Mouse (Mus musculus) midbrain, embryonic 11.5 days (tissue): ENCODE measurements around the gene Thoc7. TPM values are rescaled to one million over a fixed set of nuclear protein-coding genes. Genes with fewer than 3 reads are reported as not detected.

ENCODE experiments used
- ATAC-seq: fragments of 200-750 bp; cut with Nextera tagmentation; 2 replicates; pipeline ENCODE4 v1.8.0; 2017; ENCODE audit warnings: moderate TSS enrichment, moderate library complexity; ENCODE audit not compliant: low FRiP score
- DNase-seq: peaks from one replicate; pipeline ENCODE4 v3.0.0; 2015; ENCODE audit warnings: low spot score; ENCODE audit errors: missing footprints
- H3K27ac ChIP-seq: fragments of 300-500 bp; sonication (generic); 2 replicates; pipeline ENCODE4 v1.5.1; 2014; ENCODE audit warnings: low read depth, low read length
- H3K27me3 ChIP-seq: fragments of 300-500 bp; sonication (generic); 2 replicates; pipeline ENCODE4 v1.6.1; 2014; ENCODE audit warnings: mild to moderate bottlenecking, low read length, moderate library complexity, mixed read lengths; ENCODE audit not compliant: control insufficient read depth, insufficient read depth
- H3K36me3 ChIP-seq: fragments of 300-500 bp; sonication (generic); 2 replicates; pipeline ENCODE4 v1.6.1; 2014; ENCODE audit warnings: mild to moderate bottlenecking, low read length, moderate library complexity, mixed read lengths; ENCODE audit not compliant: control insufficient read depth, insufficient read depth
- H3K4me1 ChIP-seq: fragments of 300-500 bp; sonication (generic); 2 replicates; pipeline ENCODE4 v1.6.1; 2014; ENCODE audit warnings: low read length; ENCODE audit not compliant: control insufficient read depth, insufficient read depth
- H3K4me2 ChIP-seq: fragments of 300-500 bp; sonication (generic); 2 replicates; pipeline ENCODE4 v1.6.1; 2014; ENCODE audit warnings: mild to moderate bottlenecking, moderate library complexity
- H3K4me3 ChIP-seq: fragments of 300-500 bp; sonication (generic); 2 replicates; pipeline ENCODE4 v1.5.1; 2014; ENCODE audit warnings: low read depth, low read length
- H3K9ac ChIP-seq: fragments of 300-500 bp; sonication (generic); 2 replicates; pipeline ENCODE4 v1.6.1; 2014; ENCODE audit warnings: low read length
- H3K9me3 ChIP-seq: fragments of 300-500 bp; sonication (generic); 2 replicates; pipeline ENCODE4 v1.6.1; 2016; ENCODE audit warnings: low read length; ENCODE audit not compliant: control insufficient read depth
- WGBS: fragments of 180-500 bp; shearing (Covaris S2); extraction: QIAGEN DNeasy Blood & Tissue Kit; methylation state at CpG from one replicate; pipeline ENCODE4 v1.1.7; 2014; 5-methylcytosine and 5-hydroxymethylcytosine counted together
- polyA plus RNA-seq: library from polyadenylated mRNA; unstranded; fragments of >200 nt; fragmentation: Nextera tagmentation; extraction: Ambion mirVana; gene quantifications from 2 replicates; pipeline ENCODE4 v1.2.1, GENCODE M21; 2014

Thoc7 gene
- polyA plus RNA-seq, 1 experiment from 2014 or later, result 268 TPM

GRCm38 (mm10) chr14:13910148-13910547 lies 51.5 kb downstream of the Thoc7 start:
- 94% methylated on average over 2 of the region's 2 CpGs for WGBS
- Histone ChIP-seq H3K27ac (no peak overlapping the region), H3K9me3 (no peaks in the 10 kb centered on the region), H3K4me3 (no peak overlapping the region), H3K36me3 (no peaks in the 10 kb centered on the region), H3K9ac (no peak overlapping the region), H3K27me3 (no peaks in the 10 kb centered on the region), H3K4me1 (no peaks in the 10 kb centered on the region), H3K4me2 (no peak overlapping the region)
- DNase-seq (no peak), ATAC-seq (no peak)

- Histone ChIP-seq H3K27me3 (no peaks in the 10 kb centered on the region), H3K4me2 (no peak overlapping the region), H3K27ac (no peak overlapping the region), H3K9ac (no peak overlapping the region), H3K36me3 (no peaks in the 10 kb centered on the region), H3K9me3 (no peaks in the 10 kb centered on the region), H3K4me3 (no peak overlapping the region), H3K4me1 (no peaks in the 10 kb centered on the region)
- no peak for DNase-seq
- 90% methylated on average over 7 of the region's 7 CpGs for WGBS
- no peak for ATAC-seq
These were observed 54.5 kb downstream of the Thoc7 start for GRCm38 (mm10) chr14:13907145-13907544.

GRCm38 (mm10) chr14:13906461-13906860 lies 55.2 kb downstream of the Thoc7 start:
- 73% methylated on average over 1 of the region's 1 CpGs for WGBS
- Histone ChIP-seq H3K27me3 (no peaks in the 10 kb centered on the region), H3K4me1 (no peaks in the 10 kb centered on the region; the same call in 1 of the 2 replicates), H3K4me3 (no peak overlapping the region), H3K4me2 (no peak overlapping the region), H3K9ac (no peak overlapping the region), H3K9me3 (no peaks in the 10 kb centered on the region), H3K27ac (no peak overlapping the region), H3K36me3 (no peaks in the 10 kb centered on the region)
- ATAC-seq, result no peak
- no peak for DNase-seq

GRCm38 (mm10) chr14:13901611-13902067 lies 60.0 kb downstream of the Thoc7 start:
- ATAC-seq (peak; percentile 92), DNase-seq (peak; percentile 98)
- Histone ChIP-seq H3K4me2 (peak overlapping the region; percentile 73), H3K27me3 (no peaks in the 10 kb centered on the region), H3K36me3 (no peaks in the 10 kb centered on the region), H3K4me1 (peaks cover 3% of the 10 kb centered on the region; the same call in 1 of the 2 replicates), H3K9me3 (no peaks in the 10 kb centered on the region), H3K9ac (peak overlapping the region; percentile 80), H3K4me3 (peak overlapping the region; percentile 48), H3K27ac (no peak overlapping the region)
- under 1% methylated on average over 22 of the region's 22 CpGs for WGBS

Other genes with a start within 250 kb of the Thoc7 start
- gene Gm281, start 47.4 kb downstream of the Thoc7 start, polyA plus RNA-seq, result not detected in 2 replicates
- gene Atxn7, start 412 bp downstream of the Thoc7 start, polyA plus RNA-seq, result 5.2 and 5.7 TPM in 2 replicates
- 319 and 342 TPM in 2 replicates for gene Psmd6, start 159.1 kb upstream of the Thoc7 start, polyA plus RNA-seq
- gene Olfr720, start 225.0 kb upstream of the Thoc7 start, polyA plus RNA-seq, result not detected in 2 replicates